Mouse (Mus musculus): ENCODE measurements around the gene Pagr1a. TPM values are rescaled to one million over a fixed set of nuclear protein-coding genes. Genes with fewer than 3 reads are reported as not detected.

Pagr1a gene
- polyA plus RNA-seq, 1 experiment from 2014 or later, result 53.7 TPM

DNA sequence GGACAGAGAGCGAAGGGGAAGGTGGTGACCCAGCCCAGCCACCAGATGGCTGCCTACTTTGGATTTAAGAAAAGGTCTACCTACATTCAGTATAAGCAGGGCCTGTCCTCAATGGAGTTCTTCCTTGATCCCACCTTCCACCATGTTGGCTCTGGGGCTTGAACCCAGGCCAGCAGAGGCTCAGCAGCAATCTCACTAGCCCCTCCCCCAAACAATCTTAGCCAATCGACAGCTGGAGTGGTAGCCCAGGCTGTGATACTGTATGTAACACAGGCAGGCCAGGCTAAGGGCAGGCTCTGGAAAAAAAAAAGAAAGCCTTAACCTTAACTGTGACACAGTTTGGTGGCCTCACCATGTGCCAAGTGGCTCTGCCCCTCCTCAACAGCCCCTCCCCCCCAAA is 5.4 kb downstream of the Pagr1a start:
- no peak for ATAC-seq (ENCODE audit: insufficient number of reproducible peaks, insufficient read depth, low FRiP score, low TSS enrichment, low read depth)
- H3K4me1 ChIP-seq, result peaks cover 36% of the 10 kb centered on the region

DNA sequence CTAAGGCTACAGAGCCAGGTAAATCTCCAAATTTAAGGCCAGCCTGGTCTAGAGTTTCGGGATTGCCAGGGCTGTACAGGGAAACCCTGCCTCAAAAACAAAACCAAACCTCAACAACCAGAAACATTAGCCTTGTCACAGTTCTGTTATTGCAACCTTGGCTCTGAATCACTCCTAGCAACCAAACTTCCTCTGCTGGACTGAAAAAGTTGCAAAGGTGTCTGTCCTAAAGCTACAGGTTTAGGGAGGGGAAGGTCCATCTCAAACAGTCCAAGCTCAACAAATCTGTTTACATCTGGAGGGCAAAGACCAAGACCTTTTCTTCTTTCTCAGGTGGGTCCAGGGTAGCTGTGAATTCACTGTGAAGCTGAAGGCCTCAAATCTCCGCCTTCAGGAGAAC is 6.1 kb downstream of the Pagr1a start:
- no peak overlapping the region for H3K4me2 ChIP-seq
- no peak for ATAC-seq (ENCODE audit: insufficient number of reproducible peaks, insufficient read depth, low FRiP score, low TSS enrichment, low read depth)
- no peak overlapping the region for H3K27ac ChIP-seq
- peaks cover 54% of the 10 kb centered on the region for H3K36me3 ChIP-seq
- H3K27me3 ChIP-seq, result no peaks in the 10 kb centered on the region
- H3K4me1 ChIP-seq, result peaks cover 33% of the 10 kb centered on the region
- H3K9ac ChIP-seq, result no peak overlapping the region
- H3K9me3 ChIP-seq, result no peaks in the 10 kb centered on the region
- 90% methylated on average over 2 of the region's 2 CpGs for WGBS
- no peak overlapping the region for H3K4me3 ChIP-seq

More for the DNA sequence above, 5.4 kb downstream of the Pagr1a start:
- H3K9me3 ChIP-seq, result no peaks in the 10 kb centered on the region
- H3K4me2 ChIP-seq, result no peak overlapping the region
- H3K9ac ChIP-seq, result no peak overlapping the region
- no peaks in the 10 kb centered on the region for H3K27me3 ChIP-seq
- H3K27ac ChIP-seq, result no peak overlapping the region
- WGBS, result 70% methylated on average over 2 of the region's 2 CpGs
- H3K4me3 ChIP-seq, result no peak overlapping the region
- H3K36me3 ChIP-seq, result peaks cover 54% of the 10 kb centered on the region

- Histone ChIP-seq H3K36me3 (peaks cover 39% of the 10 kb centered on the region), H3K9me3 (no peaks in the 10 kb centered on the region), H3K4me2 (no peak overlapping the region), H3K27ac (no peak overlapping the region), H3K4me1 (peaks cover 17% of the 10 kb centered on the region), H3K9ac (no peak overlapping the region), H3K4me3 (no peak overlapping the region), H3K27me3 (no peaks in the 10 kb centered on the region)
- WGBS, result 81% methylated on average over 17 of the region's 17 CpGs
- ATAC-seq (ENCODE audit: insufficient number of reproducible peaks, insufficient read depth, low FRiP score, low TSS enrichment, low read depth), result no peak
These were observed 7.7 kb downstream of the Pagr1a start for GRCm38 (mm10) chr7:127009307-127010085.

DNA sequence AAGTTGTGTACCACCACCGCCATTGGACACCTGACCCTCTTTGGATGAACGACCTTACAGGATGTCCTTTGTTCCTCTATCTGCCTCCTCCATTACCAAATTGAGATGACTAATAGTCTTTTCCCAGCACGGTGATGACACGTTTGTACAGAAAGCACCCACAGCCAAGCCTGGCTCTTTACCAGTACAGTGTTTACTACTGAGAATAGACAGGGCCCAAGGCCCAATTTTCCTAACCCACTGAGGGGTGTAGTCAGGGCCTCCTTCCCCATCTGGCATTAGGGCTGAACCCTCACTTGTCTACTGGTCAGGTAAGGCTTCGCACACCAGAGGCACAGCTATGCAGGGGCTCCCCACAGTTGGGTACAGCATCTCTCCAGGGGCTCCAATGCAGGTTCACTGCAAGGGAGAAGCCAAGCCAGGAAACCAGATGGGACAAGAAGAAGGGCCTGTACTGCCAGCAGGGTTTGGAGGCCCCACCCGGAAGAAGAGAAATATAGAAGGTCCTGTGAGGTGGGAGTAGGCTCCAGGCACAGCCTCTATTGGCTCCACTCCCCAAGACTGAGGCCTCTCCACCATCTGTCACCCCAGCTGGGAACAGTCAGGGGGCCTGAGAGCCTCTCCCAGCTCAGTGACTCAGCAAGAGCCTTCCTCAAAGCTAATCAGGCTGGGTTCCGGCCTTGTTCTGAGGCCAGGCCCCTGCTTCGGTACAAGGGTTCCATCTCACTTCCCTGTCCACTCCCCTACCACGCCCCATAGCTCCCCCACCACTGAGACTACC is 8.7 kb downstream of the Pagr1a start:
- Histone ChIP-seq H3K36me3 (peaks cover 28% of the 10 kb centered on the region), H3K4me1 (peaks cover 12% of the 10 kb centered on the region), H3K9ac (peak overlapping the region; percentile 40; the same call in 1 of the 2 replicates), H3K27ac (peak overlapping the region; percentile 22; the same call in 1 of the 2 replicates), H3K27me3 (no peaks in the 10 kb centered on the region), H3K4me2 (no peak overlapping the region), H3K4me3 (no peak overlapping the region), H3K9me3 (no peaks in the 10 kb centered on the region)
- 70% methylated on average over 9 of the region's 9 CpGs for WGBS
- 0 out of 2 replicates have a peak, but pooled peaks have one; percentile 35 for ATAC-seq (ENCODE audit: insufficient number of reproducible peaks, insufficient read depth, low FRiP score, low TSS enrichment, low read depth)

DNA sequence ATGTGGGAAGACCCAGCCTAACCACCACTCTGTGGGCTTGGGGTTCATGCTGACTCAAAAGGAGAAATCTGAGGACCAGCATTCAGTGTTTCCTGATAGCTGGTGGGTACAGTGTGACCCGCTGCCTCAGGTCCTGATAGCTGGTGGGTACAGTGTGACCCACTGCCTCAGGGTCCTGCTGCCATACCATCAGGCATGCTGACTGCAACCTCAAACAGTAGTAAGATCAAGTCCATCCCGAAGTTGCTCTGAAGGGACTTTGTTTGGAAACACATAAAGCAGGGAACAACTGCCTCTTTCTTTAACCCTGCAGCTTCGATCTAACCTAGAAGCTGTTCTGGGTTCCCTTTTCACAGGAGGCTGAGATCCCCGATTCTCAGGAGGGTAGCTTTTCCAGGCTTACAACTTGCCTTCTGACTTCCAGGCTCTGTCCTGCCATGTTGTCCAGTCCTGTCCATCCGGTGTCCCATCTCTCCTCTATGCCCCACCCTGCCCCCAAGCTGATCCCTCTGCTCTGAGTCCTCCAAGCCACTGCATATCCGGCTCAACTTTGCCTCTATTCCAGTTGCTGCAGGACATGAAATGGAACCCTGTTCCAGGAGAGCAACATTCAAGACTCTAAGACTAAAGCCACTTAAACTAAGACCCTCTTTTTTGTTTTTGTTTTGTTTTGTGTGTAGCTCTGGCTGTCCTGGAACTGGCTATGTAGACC is 9.7 kb downstream of the Pagr1a start:
- no peak for ATAC-seq (ENCODE audit: insufficient number of reproducible peaks, insufficient read depth, low FRiP score, low TSS enrichment, low read depth)
- no peaks in the 10 kb centered on the region for H3K9me3 ChIP-seq
- H3K27ac ChIP-seq, result no peak overlapping the region
- peaks cover 12% of the 10 kb centered on the region for H3K4me1 ChIP-seq
- 0 out of 2 replicates have a peak overlapping the region, but pooled peaks have one; percentile 27 for H3K9ac ChIP-seq
- H3K27me3 ChIP-seq, result no peaks in the 10 kb centered on the region
- H3K4me2 ChIP-seq, result no peak overlapping the region
- no peak overlapping the region for H3K4me3 ChIP-seq
- 73% methylated on average over 6 of the region's 6 CpGs for WGBS
- H3K36me3 ChIP-seq, result peaks cover 19% of the 10 kb centered on the region

GRCm38 (mm10) chr7:127004122-127004875 is 12.9 kb downstream of the Pagr1a start:
- H3K4me3 ChIP-seq, result no peak overlapping the region
- no peak overlapping the region for H3K27ac ChIP-seq
- no peaks in the 10 kb centered on the region for H3K36me3 ChIP-seq
- WGBS, result 87% methylated on average over 4 of the region's 4 CpGs
- H3K9ac ChIP-seq, result no peak overlapping the region
- no peak for ATAC-seq (ENCODE audit: insufficient number of reproducible peaks, insufficient read depth, low FRiP score, low TSS enrichment, low read depth)
- H3K4me1 ChIP-seq, result peaks cover 12% of the 10 kb centered on the region
- no peaks in the 10 kb centered on the region for H3K9me3 ChIP-seq
- H3K27me3 ChIP-seq, result no peaks in the 10 kb centered on the region
- H3K4me2 ChIP-seq, result no peak overlapping the region

DNA sequence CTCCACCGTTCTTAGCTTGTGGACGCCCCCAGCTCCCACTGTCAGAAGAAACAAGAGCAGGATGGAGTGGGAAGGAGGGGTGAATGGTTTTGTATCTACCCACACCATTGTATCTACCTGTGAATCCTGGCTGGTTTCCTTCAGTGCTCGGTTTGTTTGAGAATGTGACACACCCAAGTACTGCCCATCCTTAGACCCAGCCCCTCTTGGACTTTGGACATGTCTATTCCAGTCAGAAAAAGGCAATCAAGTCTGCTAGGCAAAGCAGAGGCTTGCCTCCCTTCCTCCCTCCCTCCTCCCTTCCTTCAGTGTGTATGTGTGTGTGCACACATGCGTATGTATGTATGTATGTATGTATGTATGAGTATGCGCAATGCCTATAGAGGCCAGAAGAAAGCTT is 13.5 kb downstream of the Pagr1a start:
- H3K9ac ChIP-seq, result no peak overlapping the region
- H3K4me3 ChIP-seq, result no peak overlapping the region
- no peak overlapping the region for H3K4me2 ChIP-seq
- no peak for ATAC-seq (ENCODE audit: insufficient number of reproducible peaks, insufficient read depth, low FRiP score, low TSS enrichment, low read depth)
- no peaks in the 10 kb centered on the region for H3K27me3 ChIP-seq
- no peaks in the 10 kb centered on the region for H3K9me3 ChIP-seq
- 89% methylated on average over 5 of the region's 5 CpGs for WGBS
- no peak overlapping the region for H3K27ac ChIP-seq
- peaks cover 8% of the 10 kb centered on the region for H3K4me1 ChIP-seq
- H3K36me3 ChIP-seq, result no peaks in the 10 kb centered on the region

DNA sequence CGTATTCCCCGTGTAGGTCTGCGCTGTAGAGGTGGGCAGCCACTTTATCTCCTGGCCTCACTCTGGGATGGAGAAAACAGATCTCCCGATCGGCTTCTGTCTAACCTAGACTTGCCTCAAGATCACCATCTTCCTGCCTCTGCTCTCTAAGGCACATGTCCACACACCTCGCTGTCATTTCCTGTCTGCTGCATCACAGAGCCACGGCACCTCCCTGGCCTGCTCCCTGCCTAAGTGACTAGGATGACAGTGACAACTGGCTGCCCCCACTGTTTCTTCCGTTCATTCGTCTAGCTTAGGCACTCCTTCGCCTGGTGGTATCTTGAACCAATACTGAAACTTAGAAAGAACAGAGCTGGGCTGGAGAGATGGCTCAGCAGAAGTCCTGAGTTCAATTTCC is 17.6 kb downstream of the Pagr1a start:
- no peaks in the 10 kb centered on the region for H3K9me3 ChIP-seq
- H3K4me3 ChIP-seq, result no peak overlapping the region
- no peak overlapping the region for H3K4me2 ChIP-seq
- no peak overlapping the region for H3K9ac ChIP-seq
- H3K4me1 ChIP-seq, result no peaks in the 10 kb centered on the region
- ATAC-seq (ENCODE audit: insufficient number of reproducible peaks, insufficient read depth, low FRiP score, low TSS enrichment, low read depth), result no peak
- 76% methylated on average over 10 of the region's 10 CpGs for WGBS
- H3K27ac ChIP-seq, result no peak overlapping the region
- H3K36me3 ChIP-seq, result no peaks in the 10 kb centered on the region
- H3K27me3 ChIP-seq, result no peaks in the 10 kb centered on the region

- H3K4me3 ChIP-seq, result no peak overlapping the region
- H3K4me1 ChIP-seq, result no peaks in the 10 kb centered on the region
- WGBS, result 76% methylated on average over 4 of the region's 4 CpGs
- no peak overlapping the region for H3K9ac ChIP-seq
- no peaks in the 10 kb centered on the region for H3K36me3 ChIP-seq
- ATAC-seq (ENCODE audit: insufficient number of reproducible peaks, insufficient read depth, low FRiP score, low TSS enrichment, low read depth), result no peak
- H3K27ac ChIP-seq, result no peak overlapping the region
- no peaks in the 10 kb centered on the region for H3K27me3 ChIP-seq
- no peaks in the 10 kb centered on the region for H3K9me3 ChIP-seq
- H3K4me2 ChIP-seq, result no peak overlapping the region
These were observed 20.7 kb downstream of the Pagr1a start for GRCm38 (mm10) chr7:126996449-126996848.

- Histone ChIP-seq H3K27ac (no peak overlapping the region), H3K4me3 (no peak overlapping the region), H3K27me3 (no peaks in the 10 kb centered on the region), H3K4me1 (no peaks in the 10 kb centered on the region), H3K9ac (no peak overlapping the region), H3K9me3 (no peaks in the 10 kb centered on the region), H3K36me3 (no peaks in the 10 kb centered on the region), H3K4me2 (no peak overlapping the region)
- no peak for ATAC-seq (ENCODE audit: insufficient number of reproducible peaks, insufficient read depth, low FRiP score, low TSS enrichment, low read depth)
- 75% methylated on average over 8 of the region's 8 CpGs for WGBS
These were observed 28.3 kb downstream of the Pagr1a start for GRCm38 (mm10) chr7:126988816-126989215.

GRCm38 (mm10) chr7:126986319-126986718 is 30.8 kb downstream of the Pagr1a start:
- no peaks in the 10 kb centered on the region for H3K27me3 ChIP-seq
- H3K4me2 ChIP-seq, result no peak overlapping the region
- no peaks in the 10 kb centered on the region for H3K4me1 ChIP-seq
- 35% methylated on average over 9 of the region's 9 CpGs for WGBS
- no peak overlapping the region for H3K27ac ChIP-seq
- no peaks in the 10 kb centered on the region for H3K9me3 ChIP-seq
- H3K4me3 ChIP-seq, result no peak overlapping the region
- H3K9ac ChIP-seq, result no peak overlapping the region
- H3K36me3 ChIP-seq, result peaks cover 4% of the 10 kb centered on the region; the same call in 1 of the 2 replicates
- 0 out of 2 replicates have a peak, but pooled peaks have one; percentile 43 for ATAC-seq (ENCODE audit: insufficient number of reproducible peaks, insufficient read depth, low FRiP score, low TSS enrichment, low read depth)
